20 mouse cellular contexts compared by ENCODE assay signal in genomic region chr5:32872346-32872745, GRCm38 (mm10). TPM values are rescaled to one million over a fixed set of nuclear protein-coding genes. Genes with fewer than 3 reads are reported as not detected.
"Had no signal": no experiment of that assay in that cellular context is flagged by ENCODE, and none has a peak within 500 bp of the region (broad histone marks: within the 10 kb centered on the region; RNA-seq: fewer than 3 reads in every experiment).

No protein-coding gene starts in this region.

- H3K4me3 ChIP-seq: neural tube, embryonic 15.5 days; stomach, embryonic 15.5 days had no signal

- H3K27me3 ChIP-seq: neural tube, embryonic 15.5 days; stomach, embryonic 15.5 days had no signal

- H3K4me1 ChIP-seq: neural tube, embryonic 15.5 days; stomach, embryonic 15.5 days had no signal

- H3K27ac ChIP-seq: neural tube, embryonic 15.5 days; stomach, embryonic 15.5 days; stomach, postnatal 0 days had no signal

- H3K9me3 ChIP-seq: neural tube, embryonic 15.5 days; stomach, embryonic 15.5 days had no signal

- H3K4me2 ChIP-seq: neural tube, embryonic 15.5 days; stomach, embryonic 15.5 days had no signal

- DNase-seq: retina, postnatal 1 day; right cerebral cortex, adult 18-20 months; right cerebral cortex, postnatal 14 days; right cerebral cortex, postnatal 25 days; right cerebral cortex, postnatal 4 days; spleen, adult 18-20 months; thymus, adult 18-20 months; thymus, adult 2 months; thymus, postnatal 14 days; thymus, postnatal 25 days; thymus, postnatal 36 days; thymus, postnatal 4 days had no signal

- H3K9ac ChIP-seq: neural tube, embryonic 15.5 days; stomach, embryonic 15.5 days had no signal

RNA-seq across cellular contexts. Expression of gene Gm20671, which starts 45.4 kb away (rescaled TPM):
- polyA plus RNA-seq: neural tube, embryonic 14.5 days; neural tube, embryonic 15.5 days; stomach, embryonic 14.5 days; stomach, embryonic 15.5 days; stomach, embryonic 16.5 days; stomach, postnatal 0 days; thymus, postnatal 0 days; urinary bladder, adult 2 months had no signal
